Mouse (Mus musculus) adrenal gland, adult 8-10 months (tissue): Measurements from ENCODE around the gene Tfr2. TPM values are rescaled to one million over a fixed set of nuclear protein-coding genes. Genes with fewer than 3 reads are reported as not detected.
A peak's percentile ranks its signal among the peaks of the same experiment; 100 is the strongest.

Experiments
- DNase-seq: peaks from one replicate; pipeline ENCODE4 v3.0.0; 2022
- microRNA-seq, 2 experiments: library from miRNA; unstranded; fragments of <30 nt; microRNA quantifications; one replicate each; pipeline ENCODE4 v1.2.0; 2022
- total RNA-seq, 4 experiments: library from RNA; stranded (reverse); gene quantifications; 2 replicates each; pipeline ENCODE4 v1.2.4; 2022

Tfr2 gene
- total RNA-seq, 4 experiments from 2014 or later = 0.96 to 1.8 (median 1.1) TPM

DNA sequence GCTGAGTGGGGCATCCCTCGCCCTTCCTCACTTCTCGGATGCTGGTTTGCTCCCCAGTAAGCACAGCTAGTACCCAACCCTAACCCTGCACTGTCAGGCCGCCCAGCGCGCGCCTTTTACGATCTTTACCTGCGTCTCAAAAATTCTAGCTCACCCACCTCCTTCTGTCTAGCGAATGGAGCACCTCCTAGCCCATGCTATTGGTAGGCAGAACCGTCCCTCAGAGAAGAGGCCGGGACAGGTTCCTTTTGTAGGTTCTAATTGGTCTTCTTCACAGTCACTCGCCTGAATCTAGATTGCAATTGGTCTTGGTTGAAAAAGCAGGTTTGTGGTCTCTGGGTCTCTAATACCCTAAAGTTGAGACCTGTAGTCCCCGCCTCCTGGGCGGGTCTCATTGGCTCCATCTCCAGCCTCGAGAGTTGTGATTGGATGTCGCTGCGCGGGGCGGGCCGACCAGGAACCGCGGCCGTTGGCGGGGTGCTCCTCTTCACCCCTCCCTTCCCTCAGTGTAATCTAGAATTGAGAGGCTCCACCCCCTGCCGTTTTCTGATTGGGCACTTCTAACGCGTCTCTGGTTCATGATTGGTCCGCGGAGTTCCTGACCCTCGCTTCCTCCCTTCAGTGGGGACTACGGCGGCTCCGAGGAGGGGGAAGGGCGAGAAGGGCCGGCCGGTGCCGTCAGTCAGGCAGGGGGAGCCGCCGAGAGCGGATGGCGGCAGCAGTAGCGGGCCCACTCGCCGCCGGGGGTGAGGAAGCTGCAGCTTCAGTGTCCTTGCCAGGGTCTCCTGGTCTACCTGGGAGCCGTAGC, 59.1 kb downstream of the Tfr2 start, which contains the start of the genes Fbxo24, Lrch4 and Gm20605:
Fbxo24 (minus strand) TSS at position 505 of the 808 bp plus-strand sequence.
Lrch4 (plus strand) TSS at position 624 of the 808 bp plus-strand sequence.
Gm20605 (plus strand) TSS at position 678 of the 808 bp plus-strand sequence.
- peak; percentile 100 for DNase-seq

- DNase-seq = no peak
Measured at GRCm38 (mm10) chr5:137629306-137629721, 59.7 kb downstream of the Tfr2 start.

DNA sequence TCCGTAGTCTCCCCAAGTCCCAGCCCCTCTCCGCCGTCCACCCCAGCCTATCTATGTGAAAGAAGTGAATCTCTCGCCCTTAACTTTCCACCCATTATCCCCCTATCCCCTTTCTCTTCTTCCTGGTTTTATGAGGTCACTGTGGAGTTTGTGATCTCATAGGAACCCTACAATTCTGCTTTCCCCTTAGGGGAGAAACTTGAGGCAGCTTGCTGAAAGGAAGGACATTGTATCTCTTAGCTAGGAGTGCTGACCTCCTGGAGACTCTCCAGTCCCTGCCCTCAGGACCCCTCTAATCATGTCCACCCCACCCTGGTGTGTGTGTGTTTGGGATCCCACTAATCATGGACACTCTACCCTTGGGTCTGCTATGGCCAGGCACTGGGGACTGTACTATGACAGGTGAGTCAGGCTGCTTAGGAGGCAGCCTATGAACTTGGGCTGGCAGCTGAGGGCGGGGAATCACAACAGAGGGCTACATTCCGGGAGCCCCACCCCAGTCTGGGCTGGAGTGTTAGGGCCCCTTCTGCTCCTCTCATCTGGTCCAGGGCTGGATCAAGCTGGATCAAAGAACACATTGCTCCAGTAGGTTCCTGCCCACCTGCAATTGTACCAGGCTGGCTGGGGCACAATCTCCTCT, 60.4 kb downstream of the Tfr2 start:
- DNase-seq = no peak

DNA sequence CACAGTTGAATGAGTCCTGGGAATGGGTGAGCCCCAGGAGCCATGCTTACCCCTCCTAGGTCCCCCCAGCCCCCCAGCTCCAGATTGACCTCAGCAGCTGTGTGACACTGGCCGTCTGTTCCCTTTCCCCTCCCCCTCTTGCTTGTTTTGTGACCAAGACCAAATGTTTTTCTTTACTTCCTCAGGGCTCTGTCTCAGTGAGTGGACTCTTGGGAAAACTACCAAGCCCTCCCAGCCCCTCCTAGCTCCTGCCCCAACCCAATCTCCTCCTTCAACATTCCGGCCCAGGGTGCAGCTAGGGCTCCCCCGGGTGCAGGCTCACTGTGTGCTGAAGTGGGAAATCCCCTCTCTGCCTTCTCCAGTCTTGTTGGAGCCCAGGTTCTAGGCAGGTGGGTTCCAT, 61.0 kb downstream of the Tfr2 start:
- no peak for DNase-seq

GRCm38 (mm10) chr5:137631171-137631570, 61.5 kb downstream of the Tfr2 start:
- no peak for DNase-seq

GRCm38 (mm10) chr5:137631591-137631990, 62.0 kb downstream of the Tfr2 start:
- no peak for DNase-seq

- DNase-seq = no peak
Measured at GRCm38 (mm10) chr5:137633397-137634084, 63.9 kb downstream of the Tfr2 start.

Small RNA genes within 50 kb of the gene (microRNA-seq; reads per million reads assigned to microRNA genes)
- 0.53 to 0.84 reads per million in 2 experiments for gene Mir6418

Other genes starting within 250 kb of the Tfr2 start
- 10 to 100 TPM; 10.2 to 22.1 (median 16.6) TPM for gene Slc12a9, start 236.2 kb upstream of the Tfr2 start, total RNA-seq
- 10 to 100 TPM; 51.4 to 70.3 (median 61.1) TPM for gene Ephb4, start 219.7 kb upstream of the Tfr2 start, total RNA-seq
- not detected for gene Zan, start 92.8 kb upstream of the Tfr2 start, total RNA-seq
- gene Pop7, start 67.3 kb upstream of the Tfr2 start, total RNA-seq = 10 to 100 TPM; 24.4 to 31.1 (median 27.4) TPM
- gene Gigyf1, start 51.3 kb upstream of the Tfr2 start, total RNA-seq = 10 to 100 TPM; 38.5 to 67.8 (median 56.6) TPM
- gene Epo, start 36.6 kb upstream of the Tfr2 start, total RNA-seq = not detected
- 100 to 1,000 TPM; 569 to 665 (median 622) TPM for gene Gnb2, start 36.3 kb upstream of the Tfr2 start, total RNA-seq
- 1 to 10 TPM; 4.4 to 9.1 (median 6.3) TPM for gene Actl6b, start 16.3 kb upstream of the Tfr2 start, total RNA-seq
- gene Mospd3, start 31.2 kb downstream of the Tfr2 start, total RNA-seq = 10 to 100 TPM; 42.2 to 65.0 (median 52.4) TPM
- 1,000 to 10,000 TPM; 1,036 to 1,320 (median 1,219) TPM for gene Pcolce, start 43.9 kb downstream of the Tfr2 start, total RNA-seq
- gene Fbxo24, start 59.2 kb downstream of the Tfr2 start, total RNA-seq = 1 to 10 TPM in 3 of 4 experiments, under 1 TPM in 1; 0.90 to 5.5 (median 3.0) TPM
- 10 to 100 TPM; 25.1 to 35.9 (median 31.4) TPM for gene Lrch4, start 59.3 kb downstream of the Tfr2 start, total RNA-seq
- gene Gm20605, start 59.3 kb downstream of the Tfr2 start, total RNA-seq = 10 to 100 TPM in 3 of 4 experiments, 1 to 10 TPM in 1; 8.2 to 24.1 (median 14.7) TPM
- 10 to 100 TPM in 2 of 4 experiments, 1 to 10 TPM in 2; 2.1 to 14.1 (median 7.4) TPM for gene Sap25, start 71.5 kb downstream of the Tfr2 start, total RNA-seq
- gene Irs3, start 75.9 kb downstream of the Tfr2 start, total RNA-seq = 1 to 10 TPM; 2.6 to 7.5 (median 4.6) TPM
- gene Agfg2, start 114.9 kb downstream of the Tfr2 start, total RNA-seq = 10 to 100 TPM; 27.9 to 55.0 (median 41.4) TPM
- gene Nyap1, start 171.8 kb downstream of the Tfr2 start, total RNA-seq = 10 to 100 TPM in 1 of 4 experiments, 1 to 10 TPM in 3; 4.4 to 10.2 (median 7.1) TPM
- gene Tsc22d4, start 175.9 kb downstream of the Tfr2 start, total RNA-seq = 100 to 1,000 TPM in 2 of 4 experiments, 10 to 100 TPM in 2; 73.9 to 110 (median 94.0) TPM
- 10 to 100 TPM; 21.2 to 35.5 (median 27.0) TPM for gene Ppp1r35, start 209.0 kb downstream of the Tfr2 start, total RNA-seq
- 10 to 100 TPM; 53.8 to 66.8 (median 56.1) TPM for gene Mepce, start 217.8 kb downstream of the Tfr2 start, total RNA-seq
- 1 to 10 TPM; 1.4 to 4.4 (median 2.8) TPM for gene Zcwpw1, start 218.0 kb downstream of the Tfr2 start, total RNA-seq